Mouse (Mus musculus) ES-E14 (cell line): ENCODE data around the gene Tmem179. TPM values are rescaled to one million over a fixed set of nuclear protein-coding genes. Genes with fewer than 3 reads are reported as not detected.
A peak's percentile ranks its signal among the peaks of the same experiment; 100 is the strongest.

ENCODE experiments used
- DNase-seq: peaks from one replicate; pipeline ENCODE4 v3.0.0-alpha.2; 2013; ENCODE audit warnings: low read depth, low spot score
- H3K27ac ChIP-seq: 2 replicates; pipeline ENCODE4 v1.5.1; 2012; ENCODE audit warnings: low read depth, mild to moderate bottlenecking, low read length, moderate library complexity, mixed read lengths; ENCODE audit not compliant: poor library complexity, insufficient read depth, severe bottlenecking
- H3K36me3 ChIP-seq: 2 replicates; pipeline ENCODE4 v1.6.1; 2012; ENCODE audit warnings: mild to moderate bottlenecking, low read length, moderate library complexity, mixed read lengths; ENCODE audit not compliant: control insufficient read depth, poor library complexity, insufficient read depth, severe bottlenecking
- H3K4me1 ChIP-seq, 2 experiments: fragments of 150-350 bp in 1 of 2; sonication (generic) in 1 of 2; 2 replicates each; pipeline ENCODE4 v1.6.1; 2012; ENCODE audit warnings: low read length in 2 of 2, mild to moderate bottlenecking in 1 of 2, mixed read lengths in 1 of 2; ENCODE audit not compliant: control insufficient read depth in 2 of 2, insufficient read depth in 2 of 2, poor library complexity in 1 of 2
- H3K4me3 ChIP-seq, 2 experiments: fragments of 150-350 bp in 1 of 2; sonication (generic) in 1 of 2; 2 replicates each; pipeline ENCODE4 v1.5.1; 2012; ENCODE audit warnings: low read length in 2 of 2, low read depth in 1 of 2, mild to moderate bottlenecking in 1 of 2, mixed read lengths in 1 of 2; ENCODE audit not compliant: insufficient read depth in 1 of 2, poor library complexity in 1 of 2, severe bottlenecking in 1 of 2
- H3K9ac ChIP-seq: 2 replicates; pipeline ENCODE4 v1.6.1; 2012; ENCODE audit warnings: low read depth, mild to moderate bottlenecking, low read length, mixed read lengths; ENCODE audit not compliant: poor library complexity, insufficient read depth, severe bottlenecking
- H3K9me3 ChIP-seq: fragments of 150-350 bp; sonication (generic); 2 replicates; pipeline ENCODE4 v1.6.1; 2012; ENCODE audit warnings: low read depth, mild to moderate bottlenecking, low read length; ENCODE audit not compliant: control insufficient read depth, insufficient read depth
- CHD2 ChIP-seq: IDR thresholded peaks from 2 replicates; pipeline ENCODE4 v1.6.1; 2014; ENCODE audit warnings: mild to moderate bottlenecking, low read depth, low read length, inconsistent platforms
- HCFC1 ChIP-seq: IDR thresholded peaks from 2 replicates; pipeline ENCODE4 v1.6.1; 2012; ENCODE audit warnings: low read length, inconsistent platforms, borderline replicate concordance; ENCODE audit not compliant: insufficient read depth
- MAFK ChIP-seq: IDR thresholded peaks from 2 replicates; pipeline ENCODE4 v1.6.1; 2014; ENCODE audit warnings: mild to moderate bottlenecking, low read depth, low read length, inconsistent platforms; ENCODE audit not compliant: insufficient read depth
- ZC3H11A ChIP-seq: IDR thresholded peaks from 2 replicates; pipeline ENCODE4 v1.6.1; 2012; ENCODE audit warnings: low read depth, mild to moderate bottlenecking, inconsistent platforms, low read length, borderline replicate concordance
- ZNF384 ChIP-seq: IDR thresholded peaks from 2 replicates; pipeline ENCODE4 v1.6.1; 2012; ENCODE audit warnings: low read depth, low read length, inconsistent platforms
- in situ Hi-C, 2 experiments: fragments of 600-800 bp; cut with MboI; formaldehyde crosslinking; loops; one replicate each; pipeline ENCODE4 v1.15.1; 2025; ENCODE audit warnings: low sequenced_read_pairs in 2 of 2, inconsistent platforms in 1 of 2; ENCODE audit not compliant: unreplicated experiment in 2 of 2
- total RNA-seq: library from RNA; depleted of rRNA; stranded (reverse); fragments of 300-350 nt; gene quantifications from 2 replicates; pipeline ENCODE4 v1.2.3, GENCODE M21; 2012

Gene Tmem179
- total RNA-seq, 1 experiment: 3.1 TPM

GRCm38 (mm10) chr12:112489535-112489934 is 27.0 kb downstream of the Tmem179 start:
- Histone ChIP-seq H3K4me1 (no peaks in the 10 kb centered on the region), H3K36me3 (no peaks in the 10 kb centered on the region), H3K9ac (no peak overlapping the region), H3K4me3 (no peak overlapping the region), H3K27ac (no peak overlapping the region), H3K9me3 (no peaks in the 10 kb centered on the region)
- no peak for DNase-seq
- TF ChIP-seq CHD2 (no peak), ZNF384 (no peak), ZC3H11A (no peak), MAFK (no peak), HCFC1 (no peak)
- in situ Hi-C loops: no loop called here

GRCm38 (mm10) chr12:112489134-112489533 is 27.4 kb downstream of the Tmem179 start, which contains the start of gene A530016L24Rik:
A530016L24Rik (plus strand) TSS chr12:112489448.
- TF ChIP-seq HCFC1 (no peak), ZNF384 (no peak), ZC3H11A (no peak), CHD2 (no peak), MAFK (no peak)
- no peak within 1 kb of the TSS for H3K9ac ChIP-seq
- H3K4me3 ChIP-seq: no peak within 1 kb of the TSS
- no peaks in the 10 kb centered on the region for H3K4me1 ChIP-seq
- no peak for DNase-seq
- no peak within 1 kb of the TSS for H3K27ac ChIP-seq
- H3K9me3 ChIP-seq: no peaks in the 10 kb centered on the region
- in situ Hi-C loops: no loop called here
- no peaks in the 10 kb centered on the region for H3K36me3 ChIP-seq

DNA sequence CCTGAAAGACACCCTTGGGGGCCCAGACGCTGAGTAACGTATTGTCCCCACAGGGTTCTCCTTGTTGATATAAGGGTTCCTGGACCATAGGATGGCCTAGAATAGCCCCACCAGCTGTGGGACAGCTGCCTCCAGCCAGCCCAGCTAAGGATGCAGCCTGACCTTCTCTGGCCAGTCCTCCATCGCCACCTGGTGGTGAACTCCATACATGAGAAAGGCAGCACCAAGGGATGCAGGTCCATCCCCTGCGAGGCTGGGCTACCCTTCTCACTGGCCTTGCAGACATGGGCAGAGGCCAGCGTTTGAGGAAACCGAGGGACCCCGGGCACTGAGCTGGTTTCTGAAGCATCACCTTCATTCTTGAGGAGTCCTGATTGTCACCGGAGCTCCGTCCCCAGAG is 42.8 kb downstream of the Tmem179 start:
- in situ Hi-C loops: no loop called here
- no peaks in the 10 kb centered on the region for H3K36me3 ChIP-seq
- peak; percentile 44 for DNase-seq
- H3K27ac ChIP-seq: no peak overlapping the region
- H3K9ac ChIP-seq: no peak overlapping the region
- no peak for TF ChIP-seq HCFC1
- no peak for TF ChIP-seq ZNF384
- TF ChIP-seq ZC3H11A: peak; percentile 74; the same call in 1 of the 2 replicates
- TF ChIP-seq CHD2: no peak
- TF ChIP-seq MAFK: no peak
- no peaks in the 10 kb centered on the region for H3K4me1 ChIP-seq
- H3K9me3 ChIP-seq: no peaks in the 10 kb centered on the region
- H3K4me3 ChIP-seq: no peak overlapping the region

GRCm38 (mm10) chr12:112470216-112470615 is 46.3 kb downstream of the Tmem179 start:
- Histone ChIP-seq H3K27ac (no peak overlapping the region), H3K4me3 (no peak overlapping the region), H3K36me3 (no peaks in the 10 kb centered on the region), H3K9me3 (no peaks in the 10 kb centered on the region), H3K4me1 (no peaks in the 10 kb centered on the region; a peak in 1 of 4 replicates), H3K9ac (no peak overlapping the region)
- TF ChIP-seq ZC3H11A (no peak), ZNF384 (no peak), CHD2 (no peak), MAFK (no peak), HCFC1 (no peak)
- DNase-seq: no peak
- in situ Hi-C loops: no loop called here

DNA sequence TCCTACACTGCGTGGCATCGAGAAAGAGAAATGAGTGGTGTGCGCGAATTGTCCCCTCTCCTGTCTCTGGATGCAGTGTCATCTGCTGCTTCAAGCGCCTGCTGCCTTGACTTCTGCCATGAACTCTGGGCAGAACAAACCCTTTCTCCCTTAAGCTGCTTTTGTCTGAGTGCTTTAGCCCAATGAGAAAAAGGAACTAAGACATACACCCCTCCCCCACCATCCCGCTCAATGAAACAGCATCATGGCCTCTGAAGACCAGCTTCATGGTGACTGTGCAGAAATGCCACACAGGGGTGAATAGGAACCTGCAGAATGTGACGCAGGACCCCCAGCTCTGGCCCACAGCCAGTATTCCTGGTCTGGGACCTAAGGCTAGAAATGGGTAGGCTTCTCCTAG is 47.2 kb downstream of the Tmem179 start:
- Histone ChIP-seq H3K36me3 (no peaks in the 10 kb centered on the region), H3K27ac (no peak overlapping the region), H3K9me3 (no peaks in the 10 kb centered on the region), H3K4me3 (no peak overlapping the region), H3K4me1 (no peaks in the 10 kb centered on the region; a peak in 1 of 4 replicates), H3K9ac (no peak overlapping the region)
- 0 out of 2 replicates have a peak, but pooled peaks have one; percentile 25 for TF ChIP-seq MAFK
- no peak for TF ChIP-seq HCFC1
- in situ Hi-C loops: no loop called here
- no peak for DNase-seq
